Mouse (Mus musculus) embryonic facial prominence, embryonic 15.5 days (tissue): ENCODE results near the gene Brinp2. TPM values are rescaled to one million over a fixed set of nuclear protein-coding genes. Genes with fewer than 3 reads are reported as not detected.

ENCODE experiments used
- ATAC-seq: fragments of 200-750 bp; cut with Nextera tagmentation; 2 replicates; pipeline ENCODE4 v1.8.0; 2017; ENCODE audit warnings: low read depth, moderate TSS enrichment; ENCODE audit not compliant: insufficient number of reproducible peaks, low FRiP score, low TSS enrichment
- H3K27ac ChIP-seq: fragments of 300-500 bp; sonication (generic); replicated peaks from 2 replicates; pipeline ENCODE4 v1.5.1; 2015; ENCODE audit warnings: mild to moderate bottlenecking, inconsistent platforms
- H3K27me3 ChIP-seq: fragments of 300-500 bp; sonication (generic); 2 replicates; pipeline ENCODE4 v1.6.1; 2015; ENCODE audit warnings: inconsistent platforms
- H3K36me3 ChIP-seq: fragments of 300-500 bp; sonication (generic); 2 replicates; pipeline ENCODE4 v1.6.1; 2015; ENCODE audit warnings: mild to moderate bottlenecking, inconsistent platforms
- H3K4me1 ChIP-seq: fragments of 300-500 bp; sonication (generic); 2 replicates; pipeline ENCODE4 v1.6.1; 2015; ENCODE audit warnings: inconsistent platforms
- H3K4me2 ChIP-seq: fragments of 300-500 bp; sonication (generic); replicated peaks from 2 replicates; pipeline ENCODE4 v1.6.1; 2015; ENCODE audit warnings: mild to moderate bottlenecking, inconsistent platforms
- H3K4me3 ChIP-seq: fragments of 300-500 bp; sonication (generic); replicated peaks from 2 replicates; pipeline ENCODE4 v1.5.1; 2015; ENCODE audit warnings: mild to moderate bottlenecking, inconsistent platforms
- H3K9ac ChIP-seq: fragments of 300-500 bp; sonication (generic); 2 replicates; pipeline ENCODE4 v1.6.1; 2015; ENCODE audit warnings: inconsistent platforms
- H3K9me3 ChIP-seq: fragments of 300-500 bp; sonication (generic); replicated peaks from 2 replicates; pipeline ENCODE4 v1.6.1; 2016; ENCODE audit warnings: inconsistent platforms
- WGBS: fragments of 180-500 bp; shearing (Covaris S2); methylation state at CpG from one replicate; pipeline ENCODE4 v1.1.7; 2015; 5-methylcytosine and 5-hydroxymethylcytosine counted together
- polyA plus RNA-seq: library from polyadenylated mRNA; unstranded; fragments of >200 nt; fragmentation: Nextera tagmentation; extraction: Ambion mirVana; gene quantifications from 2 replicates; pipeline ENCODE4 v1.2.1, GENCODE M21; 2015

The Brinp2 gene
- polyA plus RNA-seq, 1 experiment from 2014 or later = 1.9 TPM

DNA sequence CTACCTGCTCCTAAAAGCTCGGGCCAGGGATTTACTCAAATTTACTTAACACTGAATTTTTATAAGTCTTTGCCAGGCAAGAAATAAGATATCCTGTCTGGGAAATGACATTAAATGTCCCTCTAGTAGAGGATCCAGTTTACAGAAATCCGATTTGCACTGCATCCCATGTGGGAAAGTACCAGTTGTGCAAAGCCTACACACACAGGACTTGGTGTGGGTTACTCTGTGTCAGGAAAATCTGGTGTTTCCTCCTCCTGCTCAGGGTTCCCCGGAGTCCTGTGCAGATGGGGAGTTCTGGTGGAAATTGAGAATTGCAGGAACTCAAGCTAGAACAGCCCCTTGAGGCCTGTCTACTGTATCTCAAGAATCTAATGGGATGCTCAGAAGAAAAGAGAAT, 70.9 kb downstream of the Brinp2 start:
- H3K4me2 ChIP-seq = no peak overlapping the region
- WGBS = 62% methylated on average over 3 of the region's 3 CpGs
- no peak for ATAC-seq
- no peak overlapping the region for H3K27ac ChIP-seq
- H3K27me3 ChIP-seq = no peaks in the 10 kb centered on the region
- H3K4me3 ChIP-seq = no peak overlapping the region
- H3K9me3 ChIP-seq = no peaks in the 10 kb centered on the region
- no peaks in the 10 kb centered on the region for H3K36me3 ChIP-seq
- no peak overlapping the region for H3K9ac ChIP-seq
- H3K4me1 ChIP-seq = no peaks in the 10 kb centered on the region

DNA sequence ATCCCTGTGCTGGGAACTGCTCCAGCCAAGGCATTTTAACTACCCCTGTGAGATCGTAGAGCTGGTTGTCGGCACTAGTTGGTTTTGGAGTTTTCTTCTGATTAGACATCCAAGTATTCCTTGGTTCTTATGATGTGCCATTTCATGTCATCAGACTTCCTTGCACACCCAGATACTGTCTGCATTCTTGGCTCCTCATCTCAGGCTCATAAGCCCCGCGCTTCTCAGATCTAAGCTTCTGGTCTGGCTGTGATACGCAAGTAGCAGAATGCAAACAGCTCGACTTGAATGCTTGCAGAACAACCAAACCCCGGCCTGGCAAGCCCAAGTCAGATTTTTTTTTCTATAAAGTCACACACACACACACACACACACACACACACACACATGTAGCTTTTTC, 72.3 kb downstream of the Brinp2 start:
- Histone ChIP-seq H3K36me3 (no peaks in the 10 kb centered on the region), H3K4me2 (no peak overlapping the region), H3K27ac (no peak overlapping the region), H3K9me3 (no peaks in the 10 kb centered on the region), H3K4me3 (no peak overlapping the region), H3K4me1 (no peaks in the 10 kb centered on the region), H3K27me3 (no peaks in the 10 kb centered on the region), H3K9ac (no peak overlapping the region)
- 58% methylated on average over 7 of the region's 7 CpGs for WGBS
- ATAC-seq = no peak

DNA sequence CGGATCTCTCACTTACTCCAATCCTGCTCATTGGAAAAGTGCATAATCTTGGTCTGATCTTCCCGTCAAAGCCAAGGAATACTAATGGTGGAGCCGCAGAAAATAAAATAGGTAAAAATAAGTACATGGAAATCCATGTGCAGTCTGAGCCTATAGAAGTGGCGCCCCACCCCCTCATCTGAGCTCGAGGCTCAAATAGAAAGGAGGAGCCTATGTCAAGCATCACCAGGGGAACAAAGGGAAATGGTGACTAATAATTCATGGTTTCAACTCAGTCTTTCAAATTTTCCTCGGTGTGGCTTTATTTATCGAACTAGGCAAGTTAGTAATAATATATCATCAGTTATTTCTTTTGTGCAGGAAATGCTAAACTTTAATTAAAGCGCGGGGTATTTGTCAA, 84.1 kb downstream of the Brinp2 start:
- Histone ChIP-seq H3K27ac (no peak overlapping the region), H3K4me2 (no peak overlapping the region), H3K9me3 (no peaks in the 10 kb centered on the region), H3K36me3 (no peaks in the 10 kb centered on the region), H3K4me3 (no peak overlapping the region), H3K9ac (no peak overlapping the region), H3K4me1 (no peaks in the 10 kb centered on the region), H3K27me3 (no peaks in the 10 kb centered on the region)
- ATAC-seq = no peak
- 77% methylated on average over 9 of the region's 9 CpGs for WGBS

DNA sequence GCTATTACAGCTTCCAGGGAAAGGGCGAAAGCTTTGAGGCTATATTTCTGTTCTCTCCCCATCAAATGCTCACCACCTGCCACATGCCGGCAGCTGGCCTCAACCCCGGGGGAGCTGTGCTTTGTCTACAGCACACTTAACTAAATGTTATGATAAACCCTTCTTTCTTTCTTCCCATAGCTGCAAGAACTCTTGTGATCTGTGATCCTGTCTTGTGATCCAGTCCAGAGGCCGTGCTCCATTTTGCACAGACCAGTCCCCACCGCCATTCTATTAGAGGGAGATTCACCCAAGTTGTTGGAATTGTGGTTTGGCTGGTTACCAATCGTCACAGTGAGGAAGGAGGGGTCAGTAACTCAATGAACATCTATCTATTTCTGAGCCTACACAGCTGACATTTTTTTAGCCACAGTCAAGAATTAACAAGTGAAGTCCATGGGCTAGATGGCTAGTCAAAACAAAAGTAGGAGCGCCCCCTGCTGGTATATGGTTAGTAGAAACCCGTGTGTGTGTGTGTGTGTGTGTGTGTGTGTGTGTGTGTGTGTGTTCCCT, 89.0 kb downstream of the Brinp2 start:
- no peaks in the 10 kb centered on the region; the same call in 1 of the 2 replicates for H3K4me1 ChIP-seq
- H3K36me3 ChIP-seq = no peaks in the 10 kb centered on the region
- ATAC-seq = peak; percentile 45
- WGBS = 30% methylated on average over 8 of the region's 8 CpGs
- no peak overlapping the region for H3K27ac ChIP-seq
- no peak overlapping the region for H3K4me2 ChIP-seq
- no peaks in the 10 kb centered on the region for H3K9me3 ChIP-seq
- no peak overlapping the region for H3K4me3 ChIP-seq
- no peaks in the 10 kb centered on the region for H3K27me3 ChIP-seq
- no peak overlapping the region for H3K9ac ChIP-seq

DNA sequence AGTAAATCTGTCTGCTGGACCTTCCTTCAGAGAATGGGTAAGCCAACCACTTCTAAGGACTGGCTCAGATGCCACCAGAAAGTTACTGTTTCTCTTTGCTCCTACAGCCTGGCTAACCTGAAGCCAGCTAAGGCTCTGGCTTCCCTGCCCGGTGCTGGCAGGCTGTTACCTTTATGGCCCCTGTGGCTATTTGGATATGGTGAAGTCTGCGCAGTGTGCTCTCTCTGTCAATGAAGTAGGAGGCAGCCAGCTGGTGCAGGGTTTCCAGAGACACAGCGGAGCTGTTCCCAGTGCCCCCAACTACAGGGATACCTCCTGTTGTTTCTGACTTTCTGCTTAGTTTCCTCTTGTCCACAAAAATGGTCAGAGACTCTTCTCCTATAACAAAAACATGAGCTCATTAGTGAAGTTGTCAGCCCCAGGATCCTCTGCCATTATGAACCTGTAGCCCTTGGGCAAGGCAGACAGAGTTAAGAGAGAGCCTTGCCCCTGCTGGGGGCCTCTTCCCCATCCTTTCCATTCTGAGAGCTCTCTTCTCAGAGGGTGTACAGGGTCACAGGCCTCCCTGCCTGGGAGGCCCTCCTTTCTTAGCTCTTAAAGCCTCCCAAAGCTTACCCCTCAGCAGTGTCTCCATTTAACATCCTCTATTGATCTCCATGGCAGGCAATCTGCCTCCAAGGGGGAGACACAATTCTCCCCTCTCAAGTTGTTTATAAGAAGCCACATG, 89.7 kb downstream of the Brinp2 start:
- Histone ChIP-seq H3K4me1 (no peaks in the 10 kb centered on the region; the same call in 1 of the 2 replicates), H3K9ac (no peak overlapping the region), H3K36me3 (no peaks in the 10 kb centered on the region), H3K4me2 (no peak overlapping the region), H3K27me3 (no peaks in the 10 kb centered on the region), H3K27ac (no peak overlapping the region), H3K4me3 (no peak overlapping the region), H3K9me3 (no peaks in the 10 kb centered on the region)
- peak; percentile 43 for ATAC-seq
- 43% methylated on average over 3 of the region's 3 CpGs for WGBS

DNA sequence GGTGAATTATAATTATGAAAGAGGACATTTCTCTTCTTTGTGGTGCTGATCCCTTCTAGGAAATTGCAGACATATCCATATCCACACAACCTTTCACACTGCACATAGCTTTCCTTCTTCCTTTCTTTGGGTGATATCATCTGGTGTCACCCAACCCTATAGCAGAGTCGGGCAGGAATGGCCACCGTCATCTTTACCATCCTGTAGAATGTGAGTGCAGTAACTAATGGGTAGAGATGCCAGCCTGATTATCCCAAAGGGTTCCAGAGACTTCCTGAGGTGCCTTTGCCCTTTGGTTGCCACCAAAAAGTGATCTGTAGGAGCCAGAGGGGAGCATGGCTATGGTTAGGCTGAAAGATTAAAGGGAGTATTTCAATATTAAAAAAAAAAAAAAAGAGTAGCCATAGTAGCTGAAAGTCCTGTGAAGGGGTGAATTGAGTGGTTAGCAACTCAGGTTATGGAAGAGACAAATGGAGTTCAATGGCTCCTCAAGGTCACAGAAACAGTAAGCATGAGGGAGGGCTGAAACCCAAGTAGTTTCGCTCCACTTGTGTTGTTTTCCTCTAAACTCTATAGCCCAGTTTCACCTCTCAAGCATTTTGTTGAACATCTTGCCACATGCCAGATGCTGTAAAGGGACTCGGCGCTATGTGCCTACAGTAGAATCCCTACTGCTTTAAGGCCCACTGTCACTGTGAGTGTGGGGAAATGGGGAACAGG, 96.5 kb downstream of the Brinp2 start:
- H3K4me2 ChIP-seq = no peak overlapping the region
- H3K9me3 ChIP-seq = no peaks in the 10 kb centered on the region
- WGBS = 92% methylated on average over 5 of the region's 5 CpGs
- no peaks in the 10 kb centered on the region for H3K36me3 ChIP-seq
- H3K27me3 ChIP-seq = no peaks in the 10 kb centered on the region
- H3K27ac ChIP-seq = no peak overlapping the region
- H3K9ac ChIP-seq = no peak overlapping the region
- ATAC-seq = no peak
- H3K4me3 ChIP-seq = no peak overlapping the region
- H3K4me1 ChIP-seq = no peaks in the 10 kb centered on the region

DNA sequence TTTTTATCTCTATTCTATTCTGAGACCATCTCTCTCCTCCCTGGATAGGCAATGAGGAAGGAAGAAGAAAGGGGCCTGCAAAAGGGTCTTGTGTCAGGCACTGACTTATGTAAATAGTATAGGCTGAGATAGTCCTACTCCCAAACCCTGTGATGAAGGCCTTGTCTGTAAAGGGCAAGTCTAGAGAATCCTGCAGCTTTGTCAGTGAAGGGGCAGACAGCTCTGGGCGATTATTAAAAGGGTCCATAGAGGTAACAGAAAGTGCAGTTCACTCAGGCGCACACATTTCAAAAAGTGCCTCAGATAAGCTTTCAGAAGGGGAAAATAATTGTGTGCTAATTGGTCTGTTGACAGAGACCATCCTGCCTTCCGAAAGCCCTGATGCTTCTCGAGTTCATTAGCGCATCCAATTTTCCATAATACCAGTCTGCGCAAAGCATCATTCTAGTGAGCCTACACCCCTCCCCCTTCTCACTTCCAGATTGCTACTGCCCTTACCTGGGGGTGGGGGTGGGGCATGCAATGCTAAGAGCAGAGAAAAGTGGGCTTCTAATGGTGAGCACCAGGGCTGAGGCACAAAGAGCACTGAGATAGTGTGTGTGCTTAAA, 97.3 kb downstream of the Brinp2 start:
- Histone ChIP-seq H3K27ac (no peak overlapping the region), H3K9ac (no peak overlapping the region), H3K36me3 (no peaks in the 10 kb centered on the region), H3K4me3 (no peak overlapping the region), H3K9me3 (no peaks in the 10 kb centered on the region), H3K4me2 (no peak overlapping the region), H3K4me1 (no peaks in the 10 kb centered on the region), H3K27me3 (no peaks in the 10 kb centered on the region)
- WGBS = 65% methylated on average over 6 of the region's 6 CpGs
- no peak for ATAC-seq

DNA sequence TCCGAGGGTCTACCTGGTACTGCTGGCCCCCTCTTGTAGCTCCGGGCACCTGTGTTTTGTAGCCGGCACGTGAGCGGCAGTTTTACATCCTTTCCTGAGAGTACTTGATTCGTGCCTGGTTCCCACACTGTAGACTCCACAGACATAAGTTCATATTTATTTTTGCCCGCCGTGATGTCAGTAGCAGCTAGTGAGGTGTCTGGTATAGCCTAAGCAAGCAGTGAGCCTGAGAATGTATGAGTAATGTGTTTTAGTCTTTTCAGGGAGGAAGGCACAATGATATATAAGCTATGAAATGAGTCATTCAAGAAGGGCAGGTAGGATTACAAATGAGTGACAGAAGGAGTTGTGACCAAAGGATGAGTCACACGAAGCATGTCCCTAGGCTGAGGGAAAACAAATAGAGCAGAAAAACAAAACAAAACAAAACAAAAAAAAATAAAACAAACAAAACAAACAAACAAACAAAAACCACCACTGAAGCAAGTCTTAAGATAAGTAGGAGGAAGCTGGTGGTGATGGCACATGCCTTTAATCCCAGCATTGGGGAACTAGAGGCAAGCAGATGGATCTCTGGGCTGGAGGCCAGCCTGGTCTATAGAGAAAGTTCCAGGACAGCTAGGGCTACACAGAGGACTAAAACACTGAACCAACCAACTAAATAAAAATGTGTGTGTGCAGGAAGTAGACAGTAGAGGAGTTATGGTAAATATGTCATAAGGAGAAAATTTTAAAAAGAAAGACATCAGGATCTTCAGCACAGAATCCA, 100.0 kb downstream of the Brinp2 start:
- Histone ChIP-seq H3K27me3 (no peaks in the 10 kb centered on the region), H3K9ac (no peak overlapping the region), H3K4me1 (no peaks in the 10 kb centered on the region), H3K9me3 (no peaks in the 10 kb centered on the region), H3K4me2 (no peak overlapping the region), H3K36me3 (no peaks in the 10 kb centered on the region), H3K4me3 (no peak overlapping the region), H3K27ac (no peak overlapping the region)
- ATAC-seq = no peak
- 85% methylated on average over 9 of the region's 9 CpGs for WGBS

DNA sequence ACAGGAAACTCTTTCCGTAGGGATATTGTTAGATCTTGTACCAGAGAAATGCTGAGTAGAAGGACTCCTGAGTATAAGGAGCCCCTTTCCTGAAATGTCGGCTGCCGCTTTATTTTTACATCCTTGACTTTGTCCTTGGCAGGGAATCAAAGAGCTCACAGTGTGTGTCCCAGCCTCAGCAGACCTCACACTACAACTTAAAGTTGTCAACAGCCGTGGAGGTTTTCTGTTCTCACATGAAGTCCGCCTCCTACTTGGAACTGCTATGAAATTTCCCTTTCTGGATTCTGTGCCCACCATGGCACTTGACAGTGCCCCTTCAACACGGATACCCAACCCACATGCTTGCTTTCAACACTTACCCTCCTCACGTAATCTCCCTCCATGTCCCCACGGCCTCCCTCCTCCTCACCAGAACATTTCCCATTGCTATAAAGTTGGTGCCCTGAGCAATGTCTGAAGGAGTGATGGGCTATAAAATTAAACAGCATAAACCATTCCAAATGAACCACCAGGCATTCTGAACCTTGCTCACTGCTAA, 103.4 kb downstream of the Brinp2 start:
- no peaks in the 10 kb centered on the region for H3K36me3 ChIP-seq
- 74% methylated on average over 8 of the region's 8 CpGs for WGBS
- H3K4me2 ChIP-seq = no peak overlapping the region
- no peaks in the 10 kb centered on the region for H3K9me3 ChIP-seq
- no peaks in the 10 kb centered on the region for H3K4me1 ChIP-seq
- no peak for ATAC-seq
- H3K27me3 ChIP-seq = no peaks in the 10 kb centered on the region
- H3K27ac ChIP-seq = no peak overlapping the region
- H3K9ac ChIP-seq = no peak overlapping the region
- H3K4me3 ChIP-seq = no peak overlapping the region

DNA sequence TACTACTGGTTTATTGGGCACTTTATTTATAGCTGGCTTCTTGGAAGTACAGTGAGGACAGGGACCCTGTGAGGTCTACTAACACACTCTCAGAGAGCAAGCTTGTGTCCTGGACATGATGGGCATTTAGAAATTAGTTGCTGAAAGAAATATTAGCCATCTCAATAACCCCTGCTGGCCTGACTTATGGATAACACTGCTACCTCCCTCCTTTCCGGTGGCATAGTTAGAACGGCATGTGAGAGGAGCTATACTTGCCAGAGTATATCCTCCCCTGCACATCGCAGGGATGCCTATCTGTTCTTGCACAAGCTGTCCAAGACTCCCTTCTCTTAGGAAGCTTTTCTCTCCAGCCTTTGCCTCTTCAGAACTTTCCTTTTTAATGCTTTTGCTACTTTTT, 107.9 kb downstream of the Brinp2 start:
- no peak overlapping the region for H3K9ac ChIP-seq
- H3K4me2 ChIP-seq = no peak overlapping the region
- ATAC-seq = no peak
- H3K4me3 ChIP-seq = no peak overlapping the region
- H3K27ac ChIP-seq = no peak overlapping the region
- no peaks in the 10 kb centered on the region for H3K9me3 ChIP-seq
- no peaks in the 10 kb centered on the region for H3K4me1 ChIP-seq
- WGBS = 82% methylated on average over 3 of the region's 3 CpGs
- no peaks in the 10 kb centered on the region for H3K27me3 ChIP-seq
- H3K36me3 ChIP-seq = no peaks in the 10 kb centered on the region
